In the genomic region with DNA sequence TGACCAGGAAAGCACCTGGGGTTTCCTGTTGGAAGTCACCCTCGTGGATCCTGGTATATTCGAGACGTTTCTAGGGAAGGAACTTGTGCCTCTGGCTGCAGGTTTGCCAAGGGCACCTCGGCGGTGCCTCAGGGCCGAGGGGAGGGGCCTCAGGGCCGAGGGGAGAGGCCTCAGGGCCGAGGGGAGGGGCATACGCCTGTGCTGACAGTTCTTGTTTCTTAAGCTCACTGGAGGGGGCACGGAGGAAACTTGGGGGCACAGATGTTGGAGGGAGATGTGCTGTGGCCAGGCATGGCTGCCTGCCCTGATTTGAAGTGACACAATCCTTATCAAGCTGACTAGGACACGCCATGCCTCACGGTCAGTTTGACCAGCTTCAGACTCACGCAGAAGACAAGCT, we compare ENCODE assay signal across 10 mouse cellular contexts. TPM values are rescaled to one million over a fixed set of nuclear protein-coding genes. Genes with fewer than 3 reads are reported as not detected.
DNase-seq lines count a peak whose midpoint lies in the region; ATAC-seq and TF ChIP-seq lines count a peak whose summit lies in the region.
"Had no signal": no experiment of that assay in that cellular context is flagged by ENCODE, and none has a peak within 500 bp of the region (broad histone marks: within the 10 kb centered on the region; RNA-seq: fewer than 3 reads in every experiment).

No protein-coding gene starts in this region.

- H3K4me1 ChIP-seq in limb, embryonic 10.5 days: peaks cover 13% of the 10 kb centered on the region
- H3K4me1 ChIP-seq in stomach, postnatal 0 days (replicated peaks; ENCODE audit: control insufficient read depth, insufficient read depth): no peaks in the 10 kb centered on the region
- H3K4me1 ChIP-seq in forebrain, embryonic 16.5 days (replicated peaks; ENCODE audit: control insufficient read depth, insufficient read depth, low read length): no peaks in the 10 kb centered on the region

- DNase-seq in thymus, postnatal 25 days: peak; percentile 24
- no peak for DNase-seq in thymus, adult 18-20 months
- DNase-seq in adrenal gland, postnatal 36 days: peak; percentile 75 to 78
- DNase-seq in limb, embryonic 10.5 days (ENCODE audit: low spot score): no peak
- DNase-seq in stomach, postnatal 0 days (ENCODE audit: low spot score): peak; percentile 44
- no peak for DNase-seq in left cerebral cortex, postnatal 25 days (ENCODE audit: low spot score in 2 of 2)
- DNase-seq in kidney, adult 9 months: no peak
- DNase-seq: lung, postnatal 36 days had no signal

- H3K27ac ChIP-seq in limb, embryonic 10.5 days: peak overlapping the region; percentile 12; the same call in 1 of the 2 replicates
- no peak overlapping the region for H3K27ac ChIP-seq in stomach, postnatal 0 days (replicated peaks)
- no peak overlapping the region for H3K27ac ChIP-seq in forebrain, embryonic 16.5 days (ENCODE audit: low read length)
- H3K27ac ChIP-seq: left cerebral cortex, adult 2 months had no signal

- no peaks in the 10 kb centered on the region for H3K27me3 ChIP-seq in limb, embryonic 10.5 days (ENCODE audit: low read depth, poor library complexity, severe bottlenecking)
- H3K27me3 ChIP-seq in stomach, postnatal 0 days (ENCODE audit: control insufficient read depth, insufficient read depth, low read length): no peaks in the 10 kb centered on the region
- H3K27me3 ChIP-seq in forebrain, embryonic 16.5 days (replicated peaks; ENCODE audit: control insufficient read depth, insufficient read depth, low read length): no peaks in the 10 kb centered on the region

- TF ChIP-seq CTCF in stomach, postnatal 0 days (IDR thresholded peaks at IDR 0.05; ENCODE audit: low read depth): no peak

- intact Hi-C loops in left cerebral cortex, postnatal 25 days (cut with DNase I): no loop called here

- no peak overlapping the region for H3K4me3 ChIP-seq in limb, embryonic 10.5 days
- no peak overlapping the region for H3K4me3 ChIP-seq in stomach, postnatal 0 days (ENCODE audit: low read depth, low read length)
- H3K4me3 ChIP-seq in forebrain, embryonic 16.5 days (replicated peaks; ENCODE audit: low read length): no peak overlapping the region
- H3K4me3 ChIP-seq: left cerebral cortex, adult 2 months had no signal

- ATAC-seq in stomach, postnatal 0 days (ENCODE audit: low FRiP score, low TSS enrichment): 0 out of 2 replicates have a peak, but pooled peaks have one; percentile 45
- ATAC-seq in forebrain, embryonic 16.5 days: no peak

- H3K9me3 ChIP-seq in limb, embryonic 10.5 days (replicated peaks): no peaks in the 10 kb centered on the region
- no peaks in the 10 kb centered on the region for H3K9me3 ChIP-seq in stomach, postnatal 0 days (ENCODE audit: control insufficient read depth, low read length)
- H3K9me3 ChIP-seq in forebrain, embryonic 16.5 days (ENCODE audit: control insufficient read depth, low read length): no peaks in the 10 kb centered on the region

- no peak overlapping the region for H3K9ac ChIP-seq in stomach, postnatal 0 days (ENCODE audit: low read length)
- H3K9ac ChIP-seq in forebrain, embryonic 16.5 days (replicated peaks; ENCODE audit: low read depth, low read length): no peak overlapping the region

- no peaks in the 10 kb centered on the region for H3K36me3 ChIP-seq in limb, embryonic 10.5 days
- no peaks in the 10 kb centered on the region for H3K36me3 ChIP-seq in stomach, postnatal 0 days (ENCODE audit: control insufficient read depth, insufficient read depth, low read length)
- H3K36me3 ChIP-seq in forebrain, embryonic 16.5 days (ENCODE audit: control insufficient read depth, insufficient read depth): no peaks in the 10 kb centered on the region

- no peak overlapping the region for H3K4me2 ChIP-seq in stomach, postnatal 0 days (replicated peaks; ENCODE audit: low read depth)
- H3K4me2 ChIP-seq in forebrain, embryonic 16.5 days (ENCODE audit: low read length): no peak overlapping the region

- 51% methylated on average over 13 of the region's 13 CpGs for WGBS in limb, embryonic 10.5 days
- 39% methylated on average over 13 of the region's 13 CpGs for WGBS in stomach, postnatal 0 days
- WGBS in forebrain, embryonic 16.5 days: 54% methylated on average over 13 of the region's 13 CpGs

- TF ChIP-seq EP300 in stomach, postnatal 0 days (optimal IDR thresholded peaks at IDR 0.05): no peak

RNA-seq across cellular contexts. Expression of gene Ing1, which starts 36.9 kb away (rescaled TPM):
- total RNA-seq in adrenal gland, postnatal 36 days (2021): 10 to 100 TPM; 36.1 to 43.7 TPM
- polyA plus RNA-seq in limb, embryonic 10.5 days (2016; fragmentation: Nextera tagmentation; extraction: Ambion mirVana): 39.7 and 40.8 TPM in 2 replicates
- 23.1 and 23.2 TPM in 2 replicates for polyA plus RNA-seq in stomach, postnatal 0 days (2015; fragmentation: Nextera tagmentation; extraction: Ambion mirVana)
- polyA plus RNA-seq in forebrain, embryonic 16.5 days (2015; fragmentation: Nextera tagmentation; extraction: Ambion mirVana): 42.9 and 45.4 TPM in 2 replicates
- total RNA-seq in left cerebral cortex, postnatal 25 days (2021): 10 to 100 TPM; 44.9 to 45.3 TPM

RNA-seq across cellular contexts. Expression of gene Cars2, which starts 41.7 kb away (rescaled TPM):
- total RNA-seq in adrenal gland, postnatal 36 days (2021): 10 to 100 TPM; 34.6 to 39.8 TPM
- polyA plus RNA-seq in limb, embryonic 10.5 days (2016; fragmentation: Nextera tagmentation; extraction: Ambion mirVana): 18.4 and 20.1 TPM in 2 replicates
- 11.7 and 13.1 TPM in 2 replicates for polyA plus RNA-seq in stomach, postnatal 0 days (2015; fragmentation: Nextera tagmentation; extraction: Ambion mirVana)
- 29.1 and 34.1 TPM in 2 replicates for polyA plus RNA-seq in forebrain, embryonic 16.5 days (2015; fragmentation: Nextera tagmentation; extraction: Ambion mirVana)
- total RNA-seq in left cerebral cortex, postnatal 25 days (2021): 10 to 100 TPM; 19.2 to 19.6 TPM

RNA-seq across cellular contexts. Expression of gene Ankrd10, which starts 43.3 kb away (rescaled TPM):
- total RNA-seq in adrenal gland, postnatal 36 days (2021): 10 to 100 TPM; 48.9 to 52.6 TPM
- polyA plus RNA-seq in limb, embryonic 10.5 days (2016; fragmentation: Nextera tagmentation; extraction: Ambion mirVana): 146 and 157 TPM in 2 replicates
- polyA plus RNA-seq in stomach, postnatal 0 days (2015; fragmentation: Nextera tagmentation; extraction: Ambion mirVana): 27.9 and 29.3 TPM in 2 replicates
- 126 TPM in 2 replicates for polyA plus RNA-seq in forebrain, embryonic 16.5 days (2015; fragmentation: Nextera tagmentation; extraction: Ambion mirVana)
- 10 to 100 TPM; 44.9 to 59.9 TPM for total RNA-seq in left cerebral cortex, postnatal 25 days (2021)

Comparison
In these comparisons a context has a peak if more than half of its experiments do, and no peak if none do; other contexts are left out.
1. DNase-seq: peak in thymus, postnatal 25 days (single experiment), adrenal gland, postnatal 36 days (2 of 2) and stomach, postnatal 0 days (single experiment); none in thymus, adult 18-20 months (0 of 2), limb, embryonic 10.5 days (single experiment), left cerebral cortex, postnatal 25 days (0 of 2) and kidney, adult 9 months (single experiment).